Mouse (Mus musculus) naive thymus-derived CD4-positive, alpha-beta T cell, adult 5 months (primary cell): Measurements from ENCODE around the gene Klhl29. TPM values are rescaled to one million over a fixed set of nuclear protein-coding genes. Genes with fewer than 3 reads are reported as not detected.

Experiments used
- polyA plus RNA-seq: library from polyadenylated mRNA; unstranded; fragments of 100-300 nt; shearing (Covaris generic); gene quantifications from one replicate; pipeline ENCODE4 v1.2.1, GENCODE M21; 2017

The Klhl29 gene
- polyA plus RNA-seq: not detected

GRCm38 (mm10) chr12:5375616-5376461 lies at the start of gene Klhl29:
TSS of gene Klhl29 (minus strand) at chr12:5375682.

